Mouse (Mus musculus) olfactory bulb, adult 2 months (tissue): ENCODE measurements around the gene Lats2. TPM values are rescaled to one million over a fixed set of nuclear protein-coding genes. Genes with fewer than 3 reads are reported as not detected.

ENCODE experiments used
- H3K27ac ChIP-seq: fragments of 200-500 bp; 2 replicates; pipeline ENCODE4 v1.5.1; 2012; ENCODE audit warnings: low read depth, low read length; ENCODE audit not compliant: insufficient read depth
- H3K4me1 ChIP-seq: fragments of 200-500 bp; 2 replicates; pipeline ENCODE4 v1.6.1; 2012; ENCODE audit warnings: low read length; ENCODE audit not compliant: control insufficient read depth, insufficient read depth
- H3K4me3 ChIP-seq: fragments of 200-500 bp; 2 replicates; pipeline ENCODE4 v1.5.1; 2012; ENCODE audit warnings: mild to moderate bottlenecking, low read depth, low read length, moderate library complexity; ENCODE audit not compliant: insufficient read depth
- CTCF ChIP-seq: fragments of 200-500 bp; IDR thresholded peaks from 2 replicates; pipeline ENCODE4 v1.5.1; 2012; ENCODE audit warnings: low read depth, mild to moderate bottlenecking, low read length, moderate library complexity; ENCODE audit not compliant: insufficient read depth
- POLR2A ChIP-seq: fragments of 200-500 bp; IDR thresholded peaks from 2 replicates; pipeline ENCODE4 v1.6.1; 2012; ENCODE audit warnings: mild to moderate bottlenecking, low read depth, low read length, moderate library complexity; ENCODE audit not compliant: insufficient read depth
- WGBS: fragments of 180-500 bp; shearing (Covaris S2); methylation state at CpG from one replicate; pipeline ENCODE4 v1.1.7; 2018; 5-methylcytosine and 5-hydroxymethylcytosine counted together
- polyA plus RNA-seq: library from polyadenylated mRNA; stranded (reverse); fragments of >200 nt; gene quantifications from 2 replicates; pipeline ENCODE4 v1.2.4, GENCODE M21; 2012; ENCODE audit warnings: low replicate concordance; ENCODE audit not compliant: missing spikeins, insufficient read depth, insufficient read length

Lats2 gene
- polyA plus RNA-seq, 1 experiment = not detected

DNA sequence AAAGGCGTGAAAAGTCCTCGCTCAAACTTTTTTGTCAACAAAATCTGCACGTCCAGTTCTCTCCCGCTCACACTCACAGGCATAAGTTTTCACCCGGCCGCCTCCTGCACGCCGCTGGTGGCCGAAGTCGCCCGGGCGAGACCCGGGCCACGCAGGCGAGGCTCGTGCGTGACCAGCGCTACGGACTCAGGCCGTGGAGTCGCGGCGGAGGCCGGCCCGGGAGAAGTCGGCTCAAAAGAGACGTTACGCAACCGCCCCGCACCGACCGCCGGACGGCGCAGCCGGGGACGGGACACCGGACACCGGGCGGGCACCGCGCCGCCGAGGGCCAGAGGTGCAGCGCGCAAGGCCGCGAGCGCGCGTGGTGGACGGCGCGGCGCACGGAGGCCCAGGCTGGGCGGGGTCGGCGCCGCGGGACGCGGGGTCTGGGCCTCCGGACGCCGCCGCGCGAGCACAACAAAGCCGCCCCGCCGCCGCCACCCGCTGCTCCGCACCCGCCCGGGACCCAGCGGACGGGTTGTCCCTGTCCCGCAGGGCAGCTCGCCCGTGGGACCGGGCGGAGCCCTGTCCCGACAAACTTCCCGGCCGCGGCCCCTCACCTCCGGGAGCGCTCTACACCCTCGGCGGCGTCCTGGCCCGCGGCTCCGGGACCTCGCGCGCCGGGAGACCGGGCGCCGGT is 12.8 kb downstream of the Lats2 start:
- 0 out of 2 replicates have a peak overlapping the region, but pooled peaks have one; percentile 32 for H3K27ac ChIP-seq
- no peaks in the 10 kb centered on the region; the same call in 1 of the 2 replicates for H3K4me1 ChIP-seq
- H3K4me3 ChIP-seq = peak overlapping the region; percentile 94
- TF ChIP-seq POLR2A = no peak
- no peak for TF ChIP-seq CTCF
- under 1% methylated on average over 103 of the region's 103 CpGs for WGBS

- WGBS = 3% methylated on average over 8 of the region's 8 CpGs
- no peak for TF ChIP-seq CTCF
Observed at GRCm38 (mm10) chr14:57744547-57744946, 13.6 kb downstream of the Lats2 start.

GRCm38 (mm10) chr14:57740651-57741050 is 17.5 kb downstream of the Lats2 start:
- no peaks in the 10 kb centered on the region; the same call in 1 of the 2 replicates for H3K4me1 ChIP-seq
- no peak overlapping the region for H3K27ac ChIP-seq
- no peak overlapping the region for H3K4me3 ChIP-seq
- TF ChIP-seq POLR2A (no peak), CTCF (no peak)
- 90% methylated on average over 8 of the region's 8 CpGs for WGBS

More at GRCm38 (mm10) chr14:57744547-57744946, 13.6 kb downstream of the Lats2 start:
- Histone ChIP-seq H3K4me1 (no peaks in the 10 kb centered on the region; the same call in 1 of the 2 replicates), H3K27ac (no peak overlapping the region), H3K4me3 (no peak overlapping the region)

DNA sequence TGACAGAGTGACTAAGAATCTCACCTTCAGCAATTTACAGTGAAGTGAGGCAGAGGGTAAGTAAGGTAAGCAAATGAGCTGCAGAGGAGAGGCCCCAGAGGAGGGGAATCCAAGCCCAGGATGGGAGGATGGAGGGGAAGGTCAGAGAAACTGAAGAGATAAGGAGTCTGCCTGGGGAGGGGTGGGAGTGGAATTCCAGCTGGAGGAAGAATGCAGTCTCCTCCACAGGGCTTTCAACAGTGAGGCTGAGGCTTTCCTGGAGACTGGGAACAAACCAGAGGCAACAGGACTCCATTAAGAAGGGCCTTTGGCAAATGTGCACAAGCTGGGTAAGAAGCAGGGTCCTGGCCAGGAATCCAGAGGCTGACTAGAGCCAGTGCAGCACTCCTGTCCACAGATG is 21.1 kb downstream of the Lats2 start:
- Histone ChIP-seq H3K27ac (no peak overlapping the region), H3K4me1 (peaks cover 11% of the 10 kb centered on the region; the same call in 1 of the 2 replicates), H3K4me3 (no peak overlapping the region)
- TF ChIP-seq CTCF = no peak
- TF ChIP-seq POLR2A = no peak

DNA sequence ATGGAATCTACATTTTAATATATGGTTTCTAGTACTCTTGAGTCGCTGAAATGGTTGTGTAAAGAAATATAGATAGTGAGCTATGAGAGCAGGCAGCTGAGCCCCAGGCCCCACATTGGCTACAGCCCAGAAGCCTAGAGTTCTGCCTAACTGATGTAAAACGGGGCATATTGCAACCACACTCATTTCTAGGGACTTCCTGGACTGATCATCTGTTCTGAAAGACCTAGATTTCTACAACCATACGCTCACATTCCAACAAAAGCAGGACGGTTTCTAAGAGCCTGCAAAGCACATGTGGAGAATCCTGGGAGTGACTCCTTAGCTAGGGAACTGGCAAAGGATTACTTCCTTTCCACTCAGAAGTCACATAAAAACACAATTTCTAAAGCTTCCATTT is 22.0 kb downstream of the Lats2 start:
- Histone ChIP-seq H3K4me3 (no peak overlapping the region), H3K27ac (no peak overlapping the region), H3K4me1 (peaks cover 14% of the 10 kb centered on the region; the same call in 1 of the 2 replicates)
- WGBS = 56% methylated on average over 4 of the region's 4 CpGs
- TF ChIP-seq POLR2A (no peak), CTCF (no peak)

DNA sequence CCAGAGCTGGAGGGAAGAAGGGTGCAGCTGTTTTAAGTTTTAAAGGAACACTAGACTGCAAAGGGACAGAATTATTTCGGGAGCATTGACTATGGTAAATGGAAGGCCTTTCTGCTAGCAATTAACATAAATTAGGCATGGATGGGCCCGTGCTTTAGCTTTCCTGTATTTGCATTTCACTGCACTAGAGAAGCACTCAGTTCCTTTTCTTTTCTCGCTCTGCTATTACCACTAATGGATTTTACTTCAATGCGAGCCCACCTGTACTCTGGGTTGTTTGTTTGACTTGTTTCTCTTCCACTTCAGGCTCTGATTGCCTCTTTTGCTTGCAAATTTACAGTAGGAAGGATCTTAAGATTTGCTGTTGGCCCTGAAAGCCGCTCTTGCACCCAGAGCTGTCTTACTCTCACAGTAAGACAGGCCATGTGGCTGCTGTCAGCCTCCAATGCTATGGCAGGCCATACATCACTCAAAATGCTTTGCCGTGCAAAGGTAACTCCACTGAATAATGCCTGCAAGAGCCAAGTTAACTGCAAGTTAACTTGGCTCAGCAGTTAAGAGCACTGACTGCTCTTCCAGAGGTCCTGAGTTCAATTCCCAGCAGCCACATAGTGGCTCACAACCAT is 25.4 kb downstream of the Lats2 start:
- TF ChIP-seq CTCF = no peak
- no peak for TF ChIP-seq POLR2A
- H3K27ac ChIP-seq = peak overlapping the region; percentile 10; the same call in 1 of the 2 replicates
- H3K4me3 ChIP-seq = no peak overlapping the region
- peaks cover 27% of the 10 kb centered on the region for H3K4me1 ChIP-seq
- WGBS = 54% methylated on average over 6 of the region's 6 CpGs

DNA sequence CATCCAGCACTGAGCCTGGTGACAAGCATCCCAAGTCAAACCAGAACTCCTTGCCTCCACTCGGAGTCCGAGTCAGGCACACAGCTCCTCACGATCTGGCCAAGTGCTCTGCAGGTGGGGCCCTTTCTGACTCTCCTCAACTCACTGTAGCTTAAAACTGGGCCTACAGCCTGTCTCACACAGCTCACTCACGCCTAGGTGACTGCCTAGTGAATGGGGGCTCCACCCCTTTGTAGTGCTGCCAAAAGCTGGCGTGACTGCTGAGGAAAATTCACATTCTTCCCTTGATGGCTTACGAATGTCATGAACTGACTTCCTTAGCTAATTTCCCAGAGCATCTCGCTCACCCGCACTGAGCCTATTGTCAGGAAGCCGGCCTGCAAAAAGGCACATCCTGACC is 27.7 kb downstream of the Lats2 start:
- WGBS = 68% methylated on average over 9 of the region's 9 CpGs
- peaks cover 27% of the 10 kb centered on the region for H3K4me1 ChIP-seq
- TF ChIP-seq CTCF (no peak), POLR2A (no peak)
- H3K4me3 ChIP-seq = no peak overlapping the region
- peak overlapping the region; percentile 64 for H3K27ac ChIP-seq

GRCm38 (mm10) chr14:57729975-57730499 is 28.2 kb downstream of the Lats2 start:
- Histone ChIP-seq H3K4me1 (peaks cover 27% of the 10 kb centered on the region), H3K27ac (peak overlapping the region; percentile 64), H3K4me3 (no peak overlapping the region)
- WGBS = 23% methylated on average over 5 of the region's 5 CpGs
- no peak for TF ChIP-seq CTCF
- no peak for TF ChIP-seq POLR2A

DNA sequence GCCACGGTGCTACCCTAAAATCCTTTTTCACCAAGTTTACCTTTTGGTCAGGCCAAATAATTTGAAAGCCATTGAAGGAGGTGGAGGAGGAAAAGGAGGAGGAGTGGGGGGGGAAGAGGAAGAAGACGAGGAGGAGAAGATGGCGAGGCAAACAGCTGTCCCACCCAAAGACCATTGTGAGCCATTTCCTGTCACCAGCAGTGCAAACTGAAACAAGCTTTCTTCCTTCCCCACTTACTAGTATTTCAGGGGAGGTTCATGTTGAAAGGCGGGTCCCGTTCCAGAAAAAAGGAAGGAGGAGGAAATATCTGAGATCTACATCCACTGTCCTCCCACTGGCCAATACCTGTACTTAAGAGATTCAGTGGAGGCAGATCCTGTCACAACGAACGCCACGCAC is 28.8 kb downstream of the Lats2 start:
- TF ChIP-seq CTCF (no peak), POLR2A (no peak)
- peak overlapping the region; percentile 64 for H3K27ac ChIP-seq
- no peak overlapping the region for H3K4me3 ChIP-seq
- 48% methylated on average over 8 of the region's 8 CpGs for WGBS
- peaks cover 27% of the 10 kb centered on the region for H3K4me1 ChIP-seq
